Mouse (Mus musculus): ENCODE data around the gene Gm43518.

The Gm43518 gene

GRCm38 (mm10) chr5:123979221-123979979 is 52.2 kb downstream of the Gm43518 start:
- no peak for DNase-seq (ENCODE audit: low spot score)

GRCm38 (mm10) chr5:123979980-123980369 is 52.8 kb downstream of the Gm43518 start:
- no peak for DNase-seq (ENCODE audit: low spot score)

- DNase-seq (ENCODE audit: low spot score): no peak
Measured at GRCm38 (mm10) chr5:123980521-123981249, 53.5 kb downstream of the Gm43518 start.

GRCm38 (mm10) chr5:123981250-123981554 is 54.0 kb downstream of the Gm43518 start:
- no peak for DNase-seq (ENCODE audit: low spot score)

- DNase-seq (ENCODE audit: low spot score): no peak
Measured at GRCm38 (mm10) chr5:123982838-123983237, 55.6 kb downstream of the Gm43518 start.

GRCm38 (mm10) chr5:123985434-123985833 is 58.2 kb downstream of the Gm43518 start:
- no peak for DNase-seq (ENCODE audit: low spot score)

- DNase-seq (ENCODE audit: low spot score): no peak
Measured at GRCm38 (mm10) chr5:123986925-123987324, 59.7 kb downstream of the Gm43518 start.

GRCm38 (mm10) chr5:123987511-123987910 is 60.3 kb downstream of the Gm43518 start:
- no peak for DNase-seq (ENCODE audit: low spot score)

Data from ovary, adult 18-20 months (tissue).